Mouse (Mus musculus): Measurements from ENCODE around the gene Hsf2bp. TPM values are rescaled to one million over a fixed set of nuclear protein-coding genes. Genes with fewer than 3 reads are reported as not detected.

Hsf2bp gene
- polyA plus RNA-seq (2012; rRNA removed), result 0.06 and 0.18 TPM in 2 replicates

GRCm38 (mm10) chr17:32035609-32036508 lies at the start of gene Hsf2bp, which contains the start of gene Rrp1b:
Gene Hsf2bp (minus strand): TSS chr17:32036349.
Gene Rrp1b (plus strand): TSS chr17:32036100.

Other genes with a start within 250 kb of the Hsf2bp start
- 2.4 and 2.7 TPM in 2 replicates for gene Sik1, start 180.5 kb downstream of the Hsf2bp start, polyA plus RNA-seq (2012; rRNA removed)
- gene Rrp1b, start 249 bp downstream of the Hsf2bp start, polyA plus RNA-seq (2012; rRNA removed), result 8.1 and 9.4 TPM in 2 replicates
- gene Notch3, start 130.5 kb upstream of the Hsf2bp start, polyA plus RNA-seq (2012; rRNA removed), result 0.43 and 0.76 TPM in 2 replicates
- gene Ephx3, start 153.2 kb upstream of the Hsf2bp start, polyA plus RNA-seq (2012; rRNA removed), result 0.03 and 0.09 TPM in 2 replicates
- gene Brd4, start 248.4 kb upstream of the Hsf2bp start, polyA plus RNA-seq (2012; rRNA removed), result 12.0 and 17.1 TPM in 2 replicates

Measured in liver, embryonic 14 days (tissue).